Mouse (Mus musculus): Measurements from ENCODE around the gene Neurl2. TPM values are rescaled to one million over a fixed set of nuclear protein-coding genes. Genes with fewer than 3 reads are reported as not detected.
"Not testable (repeated sequence)": the region's sequence is repeated elsewhere in the genome, so short reads cannot be mapped to it uniquely, and the experiment has no call there.

Gene Neurl2
- polyA plus RNA-seq, 1 experiment from 2014 or later: 4.2 TPM

GRCm38 (mm10) chr2:164867566-164867965 lies 34.3 kb upstream of the Neurl2 start:
- 91% methylated on average over 7 of the region's 7 CpGs for WGBS
- Histone ChIP-seq H3K36me3 (ENCODE audit: poor library complexity, severe bottlenecking) (no peaks in the 10 kb centered on the region), H3K4me3 (no peak overlapping the region), H3K27ac (no peak overlapping the region), H3K27me3 (no peaks in the 10 kb centered on the region), H3K9ac (no peak overlapping the region), H3K9me3 (replicated peaks) (no peaks in the 10 kb centered on the region), H3K4me2 (no peak overlapping the region), H3K4me1 (peaks cover under 1% of the 10 kb centered on the region; the same call in 1 of the 2 replicates)
- no peak for ATAC-seq

GRCm38 (mm10) chr2:164866741-164867551 lies 33.7 kb upstream of the Neurl2 start:
- no peak for ATAC-seq
- Histone ChIP-seq H3K9me3 (replicated peaks) (no peaks in the 10 kb centered on the region), H3K36me3 (ENCODE audit: poor library complexity, severe bottlenecking) (no peaks in the 10 kb centered on the region), H3K27ac (no peak overlapping the region), H3K4me1 (peaks cover 7% of the 10 kb centered on the region), H3K4me3 (no peak overlapping the region), H3K4me2 (no peak overlapping the region), H3K27me3 (no peaks in the 10 kb centered on the region), H3K9ac (no peak overlapping the region)
- 67% methylated on average over 16 of the region's 16 CpGs for WGBS

DNA sequence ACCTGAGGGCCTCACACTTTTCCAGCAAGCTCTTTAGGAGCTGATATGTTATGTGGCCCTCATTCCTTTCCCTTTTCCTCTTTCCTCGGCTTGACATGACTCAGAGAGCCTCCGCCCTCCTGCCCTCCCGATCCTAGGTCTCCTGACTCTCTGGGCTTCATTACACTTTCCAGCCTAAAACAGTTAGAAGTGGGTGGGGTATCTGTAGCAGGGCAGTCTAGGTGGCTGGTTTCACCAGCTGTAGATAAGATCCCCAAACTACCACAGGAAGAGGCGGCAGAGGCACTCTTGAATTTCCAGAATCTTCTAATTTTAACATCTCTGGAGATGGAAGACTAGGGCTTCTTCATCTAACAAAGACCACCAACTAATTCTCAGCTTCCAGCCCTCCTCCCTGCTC lies 31.3 kb upstream of the Neurl2 start:
- Histone ChIP-seq H3K36me3 (ENCODE audit: poor library complexity, severe bottlenecking) (no peaks in the 10 kb centered on the region), H3K9me3 (replicated peaks) (no peaks in the 10 kb centered on the region), H3K4me1 (peaks cover 10% of the 10 kb centered on the region), H3K9ac (no peak overlapping the region), H3K4me2 (no peak overlapping the region), H3K27me3 (peaks cover 3% of the 10 kb centered on the region), H3K27ac (no peak overlapping the region), H3K4me3 (no peak overlapping the region)
- WGBS: 87% methylated on average over 4 of the region's 4 CpGs
- ATAC-seq: no peak

DNA sequence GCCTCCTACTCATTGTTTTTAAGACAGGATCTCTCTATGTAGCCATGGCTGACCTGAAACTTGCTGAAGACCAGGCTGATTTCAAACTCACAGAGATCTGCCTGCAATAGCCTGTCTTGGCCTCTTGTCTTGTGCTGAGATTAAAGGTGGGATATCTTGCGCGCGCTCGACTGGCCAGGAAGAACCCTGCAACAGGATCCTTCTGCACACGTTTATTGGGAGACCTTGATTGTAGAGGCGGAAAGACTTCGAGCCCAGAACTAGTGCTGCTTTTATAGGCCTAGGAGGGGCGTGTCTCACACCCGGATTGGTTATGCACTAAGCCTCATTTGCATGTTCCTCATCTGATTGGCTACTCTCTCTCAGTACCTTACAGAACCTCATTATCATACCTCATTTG lies 30.2 kb upstream of the Neurl2 start:
- WGBS: 92% methylated on average over 9 of the region's 9 CpGs
- ATAC-seq; H3K4me2 ChIP-seq; H3K36me3 ChIP-seq (ENCODE audit: poor library complexity, severe bottlenecking); H3K4me1 ChIP-seq; H3K27ac ChIP-seq; H3K9me3 ChIP-seq (replicated peaks); H3K9ac ChIP-seq; H3K4me3 ChIP-seq: not testable (repeated sequence)
- H3K27me3 ChIP-seq: peaks cover 14% of the 10 kb centered on the region

DNA sequence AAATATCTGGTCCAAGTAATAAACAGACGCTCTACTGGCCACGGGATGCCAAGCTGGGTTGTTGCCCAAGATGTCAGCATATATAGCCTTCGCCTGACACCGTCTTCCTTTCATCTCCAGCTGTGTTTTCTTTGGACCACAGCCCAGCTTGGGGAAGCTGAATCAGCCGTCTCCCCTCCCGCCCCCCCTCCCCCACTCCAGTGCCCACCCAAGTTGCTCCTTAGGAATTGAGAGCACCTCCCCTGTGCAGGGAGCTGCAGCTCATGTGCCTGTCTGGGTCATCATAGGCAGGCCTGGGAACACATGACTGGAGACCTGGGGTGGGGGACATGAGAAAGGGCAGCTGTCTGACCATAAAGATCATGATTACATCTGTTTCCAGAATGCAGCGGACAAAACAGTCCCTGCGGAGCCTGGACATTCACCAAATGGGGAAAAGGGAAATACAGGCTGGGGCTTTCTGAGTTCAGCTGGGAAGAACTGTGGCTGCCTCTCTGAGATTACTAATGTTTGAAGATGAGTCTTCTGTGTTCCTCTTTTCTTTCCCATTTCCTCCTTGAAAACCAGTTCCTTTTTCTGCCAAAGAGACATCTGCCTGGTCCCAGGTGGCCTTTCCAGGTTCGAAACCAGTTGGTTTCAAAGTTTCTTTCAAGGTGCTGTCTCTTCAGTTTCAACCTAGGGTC lies 29.1 kb upstream of the Neurl2 start:
- H3K4me2 ChIP-seq: no peak overlapping the region
- 48% methylated on average over 9 of the region's 9 CpGs for WGBS
- H3K27me3 ChIP-seq: peaks cover 25% of the 10 kb centered on the region
- H3K36me3 ChIP-seq (ENCODE audit: poor library complexity, severe bottlenecking): no peaks in the 10 kb centered on the region
- H3K9ac ChIP-seq: no peak overlapping the region
- peak; percentile 50; the same call in 1 of the 2 replicates for ATAC-seq
- H3K4me1 ChIP-seq: peaks cover 20% of the 10 kb centered on the region
- no peak overlapping the region for H3K27ac ChIP-seq
- no peaks in the 10 kb centered on the region for H3K9me3 ChIP-seq (replicated peaks)
- H3K4me3 ChIP-seq: no peak overlapping the region

DNA sequence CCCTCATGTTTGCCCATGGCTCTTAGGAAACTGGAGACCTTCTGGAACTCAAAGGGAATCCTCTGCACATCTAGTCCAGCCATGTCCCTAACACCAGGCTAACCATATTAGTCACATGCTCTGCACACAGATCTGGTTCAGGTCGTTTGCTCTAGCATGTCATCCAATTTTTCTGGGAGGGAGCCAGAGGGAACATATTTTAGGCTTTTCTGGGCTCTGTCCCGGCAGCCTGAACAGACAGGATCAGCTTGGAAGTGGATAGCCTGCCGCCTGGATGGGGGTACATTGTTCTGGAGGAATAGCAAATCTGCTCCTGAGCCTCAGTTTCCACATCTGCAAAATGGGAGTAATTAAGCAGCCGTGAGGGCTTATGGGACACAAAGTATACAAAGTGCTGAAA lies 27.8 kb upstream of the Neurl2 start:
- Histone ChIP-seq H3K9me3 (replicated peaks) (no peaks in the 10 kb centered on the region), H3K36me3 (ENCODE audit: poor library complexity, severe bottlenecking) (no peaks in the 10 kb centered on the region), H3K27ac (no peak overlapping the region), H3K4me3 (no peak overlapping the region), H3K27me3 (peaks cover 37% of the 10 kb centered on the region), H3K9ac (no peak overlapping the region), H3K4me1 (peaks cover 32% of the 10 kb centered on the region), H3K4me2 (no peak overlapping the region)
- 75% methylated on average over 4 of the region's 4 CpGs for whole genome bisulfite sequencing
- ATAC-seq: no peak

DNA sequence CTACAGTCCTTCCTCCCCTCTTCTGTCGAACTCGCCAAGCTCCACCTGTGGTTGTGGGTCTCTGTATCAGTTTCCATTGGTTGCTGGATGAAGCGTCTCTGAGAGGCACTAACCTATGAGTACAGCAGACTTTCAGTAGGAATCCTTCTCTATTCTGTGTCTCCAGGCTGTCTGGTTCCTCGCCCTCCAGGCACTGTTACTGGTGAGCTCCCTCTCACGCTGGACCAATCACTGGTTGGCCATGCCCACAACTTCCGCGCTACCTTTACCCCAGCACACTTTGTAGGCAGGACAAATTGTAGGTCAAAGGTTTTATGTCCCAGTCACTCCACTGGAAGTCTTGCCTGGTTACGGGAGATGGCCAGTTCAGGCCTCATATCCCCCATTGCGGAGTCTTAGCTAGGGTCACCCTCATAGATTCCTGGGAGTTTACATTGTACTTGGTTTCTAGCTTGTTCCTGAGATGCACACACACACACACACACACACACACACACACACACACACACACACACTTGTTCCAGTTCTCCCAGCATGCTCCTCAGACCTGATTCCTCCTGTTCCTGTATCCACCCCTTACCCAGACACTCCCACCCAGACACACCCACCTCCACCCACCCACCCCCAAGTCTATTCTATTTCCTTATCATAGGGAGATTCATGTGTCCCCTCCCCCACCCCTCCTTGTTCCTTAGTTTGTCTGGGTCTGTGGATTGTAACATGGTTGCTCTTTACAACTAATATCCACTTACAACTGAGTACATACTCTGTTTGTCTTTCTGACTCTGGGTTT lies 26.6 kb upstream of the Neurl2 start:
- 60% methylated on average over 9 of the region's 9 CpGs for WGBS
- H3K27me3 ChIP-seq: peaks cover 48% of the 10 kb centered on the region
- H3K4me3 ChIP-seq: no peak overlapping the region
- no peaks in the 10 kb centered on the region for H3K36me3 ChIP-seq (ENCODE audit: poor library complexity, severe bottlenecking)
- H3K4me1 ChIP-seq: peaks cover 32% of the 10 kb centered on the region
- no peak for ATAC-seq
- H3K4me2 ChIP-seq: no peak overlapping the region
- no peaks in the 10 kb centered on the region for H3K9me3 ChIP-seq (replicated peaks)
- no peak overlapping the region for H3K27ac ChIP-seq
- no peak overlapping the region for H3K9ac ChIP-seq

- 56% methylated on average over 2 of the region's 2 CpGs for WGBS
- Histone ChIP-seq H3K4me3 (no peak overlapping the region), H3K27me3 (peaks cover 53% of the 10 kb centered on the region), H3K36me3 (ENCODE audit: poor library complexity, severe bottlenecking) (no peaks in the 10 kb centered on the region), H3K4me1 (peaks cover 32% of the 10 kb centered on the region), H3K4me2 (no peak overlapping the region), H3K27ac (no peak overlapping the region), H3K9ac (no peak overlapping the region), H3K9me3 (replicated peaks) (no peaks in the 10 kb centered on the region)
- ATAC-seq: no peak
These were observed 25.9 kb upstream of the Neurl2 start for GRCm38 (mm10) chr2:164859155-164859554.

DNA sequence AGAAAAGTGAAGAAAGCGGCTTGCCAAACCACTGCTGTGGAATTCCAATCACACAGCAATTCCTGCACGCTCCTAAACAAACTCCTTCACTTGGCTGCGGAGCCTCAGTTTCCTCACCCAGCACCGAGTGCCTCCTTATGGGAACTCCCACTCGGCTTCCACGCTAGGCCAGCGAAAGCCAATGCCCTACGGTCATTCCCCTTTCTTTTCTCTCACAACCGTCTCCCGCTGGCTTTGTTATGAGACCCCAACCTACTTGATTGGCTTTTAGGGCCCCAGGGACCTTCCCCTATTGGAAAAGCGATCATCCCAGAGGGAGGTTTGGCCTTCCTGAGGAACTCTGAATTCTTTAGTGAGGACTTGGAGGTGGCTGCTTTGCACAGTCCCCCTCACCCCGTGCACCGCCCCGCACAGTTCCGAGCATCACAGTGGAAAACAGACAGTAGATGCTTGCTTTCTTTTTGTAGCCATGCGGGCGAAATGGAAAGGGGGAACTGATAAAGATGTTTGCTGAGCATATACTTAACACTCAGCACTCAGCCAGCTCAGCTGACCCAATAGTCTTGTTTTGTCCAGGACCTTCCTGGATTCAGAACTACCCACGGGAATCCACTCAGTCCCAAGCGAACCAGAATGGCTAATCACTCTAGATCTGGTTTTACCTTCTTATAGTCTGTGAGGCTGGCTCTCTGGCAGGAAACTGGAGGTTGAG lies 24.7 kb upstream of the Neurl2 start:
- H3K4me3 ChIP-seq: peak overlapping the region; percentile 49
- H3K27ac ChIP-seq: no peak overlapping the region
- H3K4me1 ChIP-seq: peaks cover 32% of the 10 kb centered on the region
- 0 out of 2 replicates have a peak, but pooled peaks have one; percentile 17 for ATAC-seq
- H3K27me3 ChIP-seq: peaks cover 56% of the 10 kb centered on the region
- no peaks in the 10 kb centered on the region for H3K9me3 ChIP-seq (replicated peaks)
- 2% methylated on average over 19 of the region's 19 CpGs for WGBS
- no peaks in the 10 kb centered on the region for H3K36me3 ChIP-seq (ENCODE audit: poor library complexity, severe bottlenecking)
- peak overlapping the region; percentile 61 for H3K9ac ChIP-seq
- H3K4me2 ChIP-seq: peak overlapping the region; percentile 96

GRCm38 (mm10) chr2:164857101-164857821 lies 24.0 kb upstream of the Neurl2 start, which contains the start of gene Pltp:
Gene Pltp (minus strand): TSS chr2:164857711.
- peak within 1 kb of the TSS; percentile 96 for H3K4me2 ChIP-seq
- WGBS: under 1% methylated on average over 47 of the region's 47 CpGs
- no peak within 1 kb of the TSS for H3K27ac ChIP-seq
- H3K27me3 ChIP-seq: peaks cover 56% of the 10 kb centered on the region
- ATAC-seq: peak; percentile 74
- H3K9ac ChIP-seq: peak within 1 kb of the TSS; percentile 61
- H3K9me3 ChIP-seq (replicated peaks): no peaks in the 10 kb centered on the region
- H3K4me1 ChIP-seq: peaks cover 28% of the 10 kb centered on the region
- H3K36me3 ChIP-seq (ENCODE audit: poor library complexity, severe bottlenecking): no peaks in the 10 kb centered on the region
- peak within 1 kb of the TSS; percentile 49 for H3K4me3 ChIP-seq
